In genomic region chr6:72689046-72689445, GRCm38 (mm10) we compare ENCODE assay signal across 23 mouse cellular contexts.
DNase-seq lines count a peak whose midpoint lies in the region; ATAC-seq and TF ChIP-seq lines count a peak whose summit lies in the region.
"Had no signal": no experiment of that assay in that cellular context is flagged by ENCODE, and none has a peak within 500 bp of the region (broad histone marks: within the 10 kb centered on the region; RNA-seq: fewer than 3 reads in every experiment).

No protein-coding gene starts in this region.

- ATAC-seq in lung, embryonic 15.5 days (ENCODE audit: borderline replicate concordance, extremely low read depth, low FRiP score, low TSS enrichment) = no peak
- peak; percentile 81 for ATAC-seq in intestine, embryonic 16.5 days
- no peak for ATAC-seq in limb, embryonic 13.5 days (ENCODE audit: low FRiP score, low read depth)
- ATAC-seq in monocyte, adult 5-6 weeks (replicated peaks; ENCODE audit: insufficient number of reproducible peaks, low FRiP score, low TSS enrichment, poor library complexity, severe bottlenecking) = no peak
- ATAC-seq: activated CD4-positive, CD25-positive, alpha-beta regulatory T cell, adult 4 months; forebrain, embryonic 16.5 days; Patski had no signal

- no peak overlapping the region for H3K4me3 ChIP-seq in lung, embryonic 15.5 days
- H3K4me3 ChIP-seq in MEL (ENCODE audit: control insufficient read depth in 1 of 2, insufficient read depth in 1 of 2, low read depth in 2 of 2, low read length in 2 of 2) = no peak overlapping the region
- H3K4me3 ChIP-seq in intestine, embryonic 16.5 days (ENCODE audit: low read length) = no peak overlapping the region
- H3K4me3 ChIP-seq in limb, embryonic 13.5 days = no peak overlapping the region
- H3K4me3 ChIP-seq: embryonic facial prominence, embryonic 13.5 days; forebrain, embryonic 12.5 days; heart, embryonic 13.5 days; hindbrain, embryonic 15.5 days had no signal

- peak overlapping the region; percentile 77 for H3K27ac ChIP-seq in lung, embryonic 15.5 days
- no peak overlapping the region for H3K27ac ChIP-seq in MEL (ENCODE audit: control insufficient read depth, low read depth, low read length)
- 0 out of 2 replicates have a peak overlapping the region, but pooled peaks have one; percentile 21 for H3K27ac ChIP-seq in intestine, embryonic 16.5 days (ENCODE audit: low read length)
- H3K27ac ChIP-seq in limb, embryonic 13.5 days = peak overlapping the region; percentile 84; the same call in 1 of the 2 replicates
- H3K27ac ChIP-seq: forebrain, embryonic 12.5 days; heart, embryonic 13.5 days; hindbrain, embryonic 15.5 days had no signal

- no peak for TF ChIP-seq CTCF in MEL (IDR thresholded peaks at IDR 0.05 in 2 of 3, conservative IDR thresholded peaks at IDR 0.05 in 1 of 3; ENCODE audit: control insufficient read depth in 1 of 3, insufficient read depth in 1 of 3, low read depth in 2 of 3, low read length in 3 of 3, poor library complexity in 1 of 3, severe bottlenecking in 1 of 3)

- intact Hi-C loops in gastrocnemius, postnatal 36 days (cut with DNase I) = no loop called here

- H3K4me2 ChIP-seq in lung, embryonic 15.5 days = no peak overlapping the region
- no peak overlapping the region for H3K4me2 ChIP-seq in intestine, embryonic 16.5 days (ENCODE audit: low read depth, low read length)
- H3K4me2 ChIP-seq in limb, embryonic 13.5 days (replicated peaks) = no peak overlapping the region
- H3K4me2 ChIP-seq: embryonic facial prominence, embryonic 13.5 days; forebrain, embryonic 12.5 days; heart, embryonic 13.5 days; hindbrain, embryonic 15.5 days had no signal

- H3K4me1 ChIP-seq in lung, embryonic 15.5 days = peaks cover 78% of the 10 kb centered on the region
- H3K4me1 ChIP-seq in MEL (ENCODE audit: control insufficient read depth in 1 of 2, insufficient read depth in 2 of 2, low read length in 2 of 2) = no peaks in the 10 kb centered on the region
- H3K4me1 ChIP-seq in intestine, embryonic 16.5 days (ENCODE audit: control insufficient read depth, insufficient read depth, low read length) = peaks cover 44% of the 10 kb centered on the region
- peaks cover 93% of the 10 kb centered on the region for H3K4me1 ChIP-seq in limb, embryonic 13.5 days

- no peaks in the 10 kb centered on the region for H3K9me3 ChIP-seq in lung, embryonic 15.5 days
- H3K9me3 ChIP-seq in MEL (replicated peaks; ENCODE audit: insufficient read depth, low read length) = no peaks in the 10 kb centered on the region
- H3K9me3 ChIP-seq in intestine, embryonic 16.5 days (ENCODE audit: control insufficient read depth, low read length) = no peaks in the 10 kb centered on the region
- no peaks in the 10 kb centered on the region for H3K9me3 ChIP-seq in limb, embryonic 13.5 days
- H3K9me3 ChIP-seq: embryonic facial prominence, embryonic 13.5 days; forebrain, embryonic 12.5 days; G1E; heart, embryonic 13.5 days; hindbrain, embryonic 15.5 days had no signal

- H3K36me3 ChIP-seq in lung, embryonic 15.5 days = no peaks in the 10 kb centered on the region
- no peaks in the 10 kb centered on the region for H3K36me3 ChIP-seq in MEL (ENCODE audit: control insufficient read depth in 1 of 2, insufficient read depth in 2 of 2, low read length in 2 of 2)
- no peaks in the 10 kb centered on the region for H3K36me3 ChIP-seq in intestine, embryonic 16.5 days (ENCODE audit: control insufficient read depth, insufficient read depth, low read length)
- peaks cover 9% of the 10 kb centered on the region; the same call in 1 of the 2 replicates for H3K36me3 ChIP-seq in limb, embryonic 13.5 days
- H3K36me3 ChIP-seq: embryonic facial prominence, embryonic 13.5 days; forebrain, embryonic 12.5 days; G1E; heart, embryonic 13.5 days; hindbrain, embryonic 15.5 days had no signal

- no peak for TF ChIP-seq POLR2A in MEL (IDR thresholded peaks at IDR 0.05; ENCODE audit: control insufficient read depth in 1 of 2, insufficient read depth in 1 of 2, low read depth in 1 of 2, low read length in 2 of 2, poor library complexity in 1 of 2)

- no peaks in the 10 kb centered on the region for H3K27me3 ChIP-seq in lung, embryonic 15.5 days
- H3K27me3 ChIP-seq in MEL (ENCODE audit: control insufficient read depth in 1 of 2, insufficient read depth in 2 of 2, low read length in 2 of 2) = peaks cover 0 to 3% of the 10 kb centered on the region in 2 experiments; a peak in 1 of 4 replicates
- no peaks in the 10 kb centered on the region for H3K27me3 ChIP-seq in intestine, embryonic 16.5 days (replicated peaks; ENCODE audit: control insufficient read depth, insufficient read depth, low read length)
- no peaks in the 10 kb centered on the region for H3K27me3 ChIP-seq in limb, embryonic 13.5 days
- H3K27me3 ChIP-seq: embryonic facial prominence, embryonic 13.5 days; forebrain, embryonic 12.5 days; heart, embryonic 13.5 days; hindbrain, embryonic 15.5 days; Patski had no signal

- WGBS in lung, embryonic 15.5 days = 63% methylated on average over 5 of the region's 5 CpGs
- 51% methylated on average over 5 of the region's 5 CpGs for WGBS in intestine, embryonic 16.5 days
- WGBS in limb, embryonic 13.5 days = 73% methylated on average over 5 of the region's 5 CpGs

- TF ChIP-seq RAD21 in MEL (IDR thresholded peaks at IDR 0.05; ENCODE audit: low read depth, low read length) = no peak

- no peak for DNase-seq in lung, adult 18-20 months
- DNase-seq in MEL (ENCODE audit: low read depth, low spot score) = peak; percentile 32
- DNase-seq in gastrocnemius, postnatal 36 days = no peak
- no peak for DNase-seq in right cerebral cortex, postnatal 36 days (ENCODE audit: low spot score in 2 of 2)
- DNase-seq: adrenal gland, postnatal 14 days; cerebellum, adult 11-12 months; cerebellum, adult 9-10 months; cerebellum, postnatal 25 days; gastrocnemius, postnatal 25 days; heart, adult 11 months; heart, postnatal 36 days had no signal

- no peaks in the 10 kb centered on the region for H3K79me2 ChIP-seq in MEL (ENCODE audit: control insufficient read depth, insufficient read depth, low read length, poor library complexity)

- TF ChIP-seq EP300 in MEL (IDR thresholded peaks at IDR 0.05; ENCODE audit: low read depth in 1 of 2, low read length in 2 of 2) = no peak

- no peak overlapping the region for H3K9ac ChIP-seq in lung, embryonic 15.5 days
- H3K9ac ChIP-seq in MEL (ENCODE audit: control insufficient read depth, low read depth, low read length, poor library complexity, severe bottlenecking) = no peak overlapping the region
- no peak overlapping the region for H3K9ac ChIP-seq in intestine, embryonic 16.5 days (ENCODE audit: low read depth, low read length)
- H3K9ac ChIP-seq in limb, embryonic 13.5 days = no peak overlapping the region
- H3K9ac ChIP-seq: embryonic facial prominence, embryonic 13.5 days; forebrain, embryonic 12.5 days; heart, embryonic 13.5 days; hindbrain, embryonic 15.5 days had no signal

TF ChIP-seq in MEL, 35 proteins besides CTCF, POLR2A, EP300 and RAD21:
- TF ChIP-seq ZC3H11A (IDR thresholded peaks at IDR 0.05; ENCODE audit: low read depth, low read length) = no peak
- 0 out of 2 replicates have a peak, but pooled peaks have one; percentile 21 for TF ChIP-seq GATA1 (IDR thresholded peaks at IDR 0.05; ENCODE audit: low read depth, low read length)
